Mouse (Mus musculus) heart, adult 18-20 months (tissue): ENCODE data around the gene Tnnc2. TPM values are rescaled to one million over a fixed set of nuclear protein-coding genes. Genes with fewer than 3 reads are reported as not detected.

Experiments
- DNase-seq, 2 experiments: peaks; one replicate each; pipeline ENCODE4 v3.0.0; 2021 to 2022; ENCODE audit warnings: mixed read lengths in 1 of 2
- total RNA-seq, 2 experiments: library from RNA; stranded (reverse); gene quantifications; 2 replicates each; pipeline ENCODE4 v1.2.3; 2021

Gene Tnnc2
- total RNA-seq, 2 experiments from 2014 or later = 1.2 TPM; not detected in 1

- DNase-seq = no peak
Observed at GRCm38 (mm10) chr2:164795868-164796267, 16.1 kb upstream of the Tnnc2 start.

GRCm38 (mm10) chr2:164794293-164794692 is 14.5 kb upstream of the Tnnc2 start:
- DNase-seq = peak; percentile 84 to 91

- DNase-seq = peak in 1 of 2 experiments; percentile 29
Observed at GRCm38 (mm10) chr2:164793772-164794171, 14.0 kb upstream of the Tnnc2 start.

GRCm38 (mm10) chr2:164793236-164793635 is 13.5 kb upstream of the Tnnc2 start:
- peak; percentile 51 to 71 for DNase-seq

- no peak for DNase-seq
Observed at GRCm38 (mm10) chr2:164792400-164793190, 12.8 kb upstream of the Tnnc2 start.

GRCm38 (mm10) chr2:164791841-164792261 is 12.1 kb upstream of the Tnnc2 start:
- no peak for DNase-seq

GRCm38 (mm10) chr2:164790451-164790850 is 10.7 kb upstream of the Tnnc2 start:
- peak; percentile 29 to 33 for DNase-seq

- DNase-seq = peak in 1 of 2 experiments; percentile 26
Observed at GRCm38 (mm10) chr2:164788411-164788810, 8.6 kb upstream of the Tnnc2 start.

GRCm38 (mm10) chr2:164787779-164788178 is 8.0 kb upstream of the Tnnc2 start:
- no peak for DNase-seq

GRCm38 (mm10) chr2:164787032-164787431 is 7.3 kb upstream of the Tnnc2 start:
- DNase-seq = peak in 1 of 2 experiments; percentile 36

- DNase-seq = no peak
Observed at GRCm38 (mm10) chr2:164786388-164786885, 6.7 kb upstream of the Tnnc2 start.

GRCm38 (mm10) chr2:164785481-164786387 is 6.0 kb upstream of the Tnnc2 start, which contains the start of gene Snx21:
Gene Snx21, plus strand, starts transcription at chr2:164785823.
- peak; percentile 91 to 97 for DNase-seq

GRCm38 (mm10) chr2:164784869-164785420 is 5.2 kb upstream of the Tnnc2 start:
- DNase-seq = no peak

GRCm38 (mm10) chr2:164783926-164784581 is 4.3 kb upstream of the Tnnc2 start:
- no peak for DNase-seq

GRCm38 (mm10) chr2:164781876-164782275 is 2.1 kb upstream of the Tnnc2 start:
- no peak for DNase-seq

- DNase-seq = no peak
Observed at GRCm38 (mm10) chr2:164778809-164779208, 958 bp downstream of the Tnnc2 start.

- DNase-seq = no peak
Observed at GRCm38 (mm10) chr2:164778015-164778287, 1.8 kb downstream of the Tnnc2 start.

- no peak for DNase-seq
Observed at GRCm38 (mm10) chr2:164777246-164778014, 2.3 kb downstream of the Tnnc2 start.

GRCm38 (mm10) chr2:164776801-164777200 is 3.0 kb downstream of the Tnnc2 start:
- DNase-seq = no peak

GRCm38 (mm10) chr2:164776130-164776529 is 3.6 kb downstream of the Tnnc2 start:
- DNase-seq = no peak

GRCm38 (mm10) chr2:164773989-164774364 is 5.8 kb downstream of the Tnnc2 start:
- no peak for DNase-seq
